Mouse (Mus musculus): ENCODE results near the gene Gm45213. TPM values are rescaled to one million over a fixed set of nuclear protein-coding genes. Genes with fewer than 3 reads are reported as not detected.

Gene Gm45213
- polyA plus RNA-seq (2015; fragmentation: Nextera tagmentation; extraction: Ambion mirVana) = not detected in 2 replicates

DNA sequence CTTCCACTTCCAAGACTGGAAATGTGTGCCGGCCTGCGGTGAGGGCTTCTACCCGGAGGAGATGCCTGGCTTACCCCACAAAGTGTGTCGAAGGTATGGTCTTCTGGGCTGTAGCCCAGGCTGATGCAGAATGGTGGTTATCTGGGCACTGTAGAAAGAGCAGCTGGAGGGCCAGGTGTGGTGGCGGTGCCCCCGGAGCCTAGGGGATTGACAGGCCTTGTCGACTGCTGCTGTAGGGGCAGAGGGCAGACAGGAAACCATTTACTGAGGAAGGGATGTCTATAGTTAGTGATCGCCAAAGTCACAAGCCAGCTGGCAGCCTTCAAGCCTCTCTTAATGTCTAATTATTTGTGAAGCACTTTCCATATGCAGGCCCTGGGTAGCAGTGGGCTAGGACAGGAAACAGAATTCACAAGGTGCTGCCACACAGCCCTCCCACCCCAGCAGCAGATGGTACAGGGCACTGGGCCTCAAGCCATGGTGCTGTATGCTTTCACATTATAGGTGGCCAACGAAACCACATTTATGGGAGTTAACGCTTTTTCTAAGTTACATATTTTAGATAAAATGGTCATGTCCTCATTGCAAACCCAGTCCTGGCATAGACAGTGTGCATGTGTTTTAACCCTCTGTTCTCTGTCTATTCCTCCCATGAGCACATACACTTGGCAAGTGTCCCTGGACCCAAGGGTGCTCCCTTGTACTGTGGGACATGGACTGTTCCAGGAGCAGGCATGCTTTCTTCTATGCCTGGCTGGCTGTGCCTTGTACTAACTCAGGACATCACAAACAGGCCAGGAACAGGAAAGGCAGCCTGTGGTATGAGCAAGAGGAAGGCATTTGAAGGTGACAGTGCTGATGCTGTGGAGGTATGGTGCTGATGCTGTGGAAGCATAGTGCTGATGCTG, at the start of gene Gm45213:
Gene Gm45213 (plus strand): TSS at position 51 of the 908 bp plus-strand sequence.
- Histone ChIP-seq H3K9me3 (ENCODE audit: control insufficient read depth, low read length) (no peaks in the 10 kb centered on the region), H3K9ac (ENCODE audit: low read length) (no peak within 1 kb of the TSS), H3K27me3 (ENCODE audit: control insufficient read depth, insufficient read depth, low read depth, low read length) (no peaks in the 10 kb centered on the region), H3K4me1 (replicated peaks; ENCODE audit: control insufficient read depth, insufficient read depth, low read length) (no peaks in the 10 kb centered on the region), H3K4me3 (ENCODE audit: low read length) (no peak within 1 kb of the TSS), H3K4me2 (ENCODE audit: low read depth, low read length) (no peak within 1 kb of the TSS), H3K36me3 (ENCODE audit: control insufficient read depth, insufficient read depth, low read length) (no peaks in the 10 kb centered on the region), H3K27ac (ENCODE audit: low read length) (no peak within 1 kb of the TSS)
- WGBS = 63% methylated on average over 10 of the region's 10 CpGs
- no peak for ATAC-seq (ENCODE audit: low read depth)

DNA sequence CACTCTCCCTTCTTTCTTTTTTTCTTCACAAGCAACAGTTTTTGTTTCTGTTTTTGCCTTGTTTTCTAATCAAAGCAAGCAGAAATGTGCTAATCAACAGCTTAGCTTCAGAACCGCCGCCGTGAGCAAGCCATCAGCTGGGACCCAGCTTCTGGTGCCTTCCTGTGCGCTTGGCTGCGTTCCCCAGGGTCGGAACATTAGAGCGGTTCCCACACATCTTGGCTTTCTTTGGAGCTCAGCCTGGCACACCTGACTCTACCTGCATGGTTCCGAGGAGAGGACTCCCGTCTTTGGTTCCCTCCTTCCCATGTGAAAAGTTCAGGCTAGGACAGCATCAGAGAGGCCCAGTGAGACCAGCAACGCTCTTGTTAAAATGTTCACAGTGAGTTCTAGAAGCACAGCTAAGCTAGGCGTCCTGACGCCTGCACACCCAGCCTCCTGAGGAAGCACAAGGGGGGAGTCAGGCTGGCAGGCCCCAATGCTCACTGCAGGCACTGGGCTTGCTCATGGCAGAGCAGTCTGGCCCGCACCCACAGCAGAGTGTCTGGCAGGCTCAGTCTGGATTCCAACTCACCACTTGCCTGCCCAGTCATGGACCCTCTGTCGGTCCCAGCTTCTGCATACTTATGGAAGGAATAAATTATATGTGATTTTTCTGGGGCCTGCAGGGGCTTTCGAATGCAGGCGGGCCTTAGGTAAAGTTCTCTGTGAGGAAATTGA, 42.2 kb upstream of the Gm45213 start:
- 0 out of 2 replicates have a peak overlapping the region, but pooled peaks have one; percentile 20 for H3K27ac ChIP-seq (ENCODE audit: low read length)
- no peak for ATAC-seq (ENCODE audit: low read depth)
- H3K27me3 ChIP-seq (ENCODE audit: control insufficient read depth, insufficient read depth, low read depth, low read length) = no peaks in the 10 kb centered on the region
- H3K4me2 ChIP-seq (ENCODE audit: low read depth, low read length) = no peak overlapping the region
- H3K9ac ChIP-seq (ENCODE audit: low read length) = no peak overlapping the region
- peaks cover 3% of the 10 kb centered on the region for H3K9me3 ChIP-seq (ENCODE audit: control insufficient read depth, low read length)
- 0 out of 2 replicates have a peak, but pooled peaks cover 3% of the 10 kb centered on the region for H3K36me3 ChIP-seq (ENCODE audit: control insufficient read depth, insufficient read depth, low read length)
- WGBS = 76% methylated on average over 16 of the region's 16 CpGs
- no peak overlapping the region for H3K4me3 ChIP-seq (ENCODE audit: low read length)
- H3K4me1 ChIP-seq (replicated peaks; ENCODE audit: control insufficient read depth, insufficient read depth, low read length) = no peaks in the 10 kb centered on the region; the same call in 1 of the 2 replicates

DNA sequence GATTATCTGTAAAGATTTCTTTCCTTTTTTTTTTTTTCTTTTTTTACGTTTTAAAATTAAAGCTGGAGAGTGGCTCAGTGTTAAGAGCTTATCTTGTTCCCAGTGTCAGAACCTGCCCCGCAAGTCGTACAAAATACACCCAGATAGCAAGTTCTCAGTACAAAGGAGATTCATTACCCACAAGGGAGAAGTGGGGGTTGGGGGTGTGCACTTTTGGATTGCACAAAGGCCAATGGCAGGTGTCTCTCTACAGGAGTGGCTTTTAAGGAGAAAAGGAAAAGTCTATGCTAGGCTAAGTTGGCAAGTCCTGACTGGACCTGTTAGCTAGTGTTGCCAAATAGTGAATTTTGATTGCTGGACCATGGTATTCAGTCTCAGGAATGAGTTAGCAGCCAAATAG, 41.6 kb upstream of the Gm45213 start:
- Histone ChIP-seq H3K27ac (ENCODE audit: low read length) (no peak overlapping the region), H3K9ac (ENCODE audit: low read length) (no peak overlapping the region)

DNA sequence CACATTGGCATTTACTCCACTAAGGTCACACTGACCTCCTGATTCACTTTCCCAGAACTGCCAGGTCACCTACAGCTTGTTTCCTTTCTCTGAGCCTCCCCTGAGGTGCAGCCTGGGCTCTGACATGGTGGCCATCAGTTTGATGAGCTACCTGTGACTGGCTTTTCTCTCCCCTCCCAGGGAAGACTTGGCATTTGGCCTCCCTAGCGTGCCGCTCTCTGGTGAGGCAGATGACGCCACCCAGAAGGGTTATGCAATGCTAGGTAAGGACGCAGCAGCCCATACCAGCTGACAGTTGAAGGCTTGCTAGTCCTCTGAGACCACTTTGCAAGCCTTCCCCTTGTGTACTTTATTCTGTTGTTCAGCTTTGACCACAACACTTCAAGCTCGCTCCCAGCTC, 40.0 kb upstream of the Gm45213 start:
- Histone ChIP-seq H3K4me1 (replicated peaks; ENCODE audit: control insufficient read depth, insufficient read depth, low read length) (no peaks in the 10 kb centered on the region; the same call in 1 of the 2 replicates), H3K9ac (ENCODE audit: low read length) (no peak overlapping the region), H3K27me3 (ENCODE audit: control insufficient read depth, insufficient read depth, low read depth, low read length) (no peaks in the 10 kb centered on the region), H3K9me3 (ENCODE audit: control insufficient read depth, low read length) (peaks cover 3% of the 10 kb centered on the region), H3K27ac (ENCODE audit: low read length) (no peak overlapping the region), H3K36me3 (ENCODE audit: control insufficient read depth, insufficient read depth, low read length) (0 out of 2 replicates have a peak, but pooled peaks cover 3% of the 10 kb centered on the region), H3K4me3 (ENCODE audit: low read length) (no peak overlapping the region), H3K4me2 (ENCODE audit: low read depth, low read length) (no peak overlapping the region)
- WGBS = 87% methylated on average over 5 of the region's 5 CpGs
- no peak for ATAC-seq (ENCODE audit: low read depth)

More for the DNA sequence above, 41.6 kb upstream of the Gm45213 start:
- H3K36me3 ChIP-seq (ENCODE audit: control insufficient read depth, insufficient read depth, low read length) = 0 out of 2 replicates have a peak, but pooled peaks cover 3% of the 10 kb centered on the region
- H3K27me3 ChIP-seq (ENCODE audit: control insufficient read depth, insufficient read depth, low read depth, low read length) = no peaks in the 10 kb centered on the region
- ATAC-seq (ENCODE audit: low read depth) = no peak
- H3K4me3 ChIP-seq (ENCODE audit: low read length) = no peak overlapping the region
- no peaks in the 10 kb centered on the region; the same call in 1 of the 2 replicates for H3K4me1 ChIP-seq (replicated peaks; ENCODE audit: control insufficient read depth, insufficient read depth, low read length)
- H3K4me2 ChIP-seq (ENCODE audit: low read depth, low read length) = no peak overlapping the region
- 39% methylated on average over 3 of the region's 3 CpGs for WGBS
- H3K9me3 ChIP-seq (ENCODE audit: control insufficient read depth, low read length) = peaks cover 3% of the 10 kb centered on the region

DNA sequence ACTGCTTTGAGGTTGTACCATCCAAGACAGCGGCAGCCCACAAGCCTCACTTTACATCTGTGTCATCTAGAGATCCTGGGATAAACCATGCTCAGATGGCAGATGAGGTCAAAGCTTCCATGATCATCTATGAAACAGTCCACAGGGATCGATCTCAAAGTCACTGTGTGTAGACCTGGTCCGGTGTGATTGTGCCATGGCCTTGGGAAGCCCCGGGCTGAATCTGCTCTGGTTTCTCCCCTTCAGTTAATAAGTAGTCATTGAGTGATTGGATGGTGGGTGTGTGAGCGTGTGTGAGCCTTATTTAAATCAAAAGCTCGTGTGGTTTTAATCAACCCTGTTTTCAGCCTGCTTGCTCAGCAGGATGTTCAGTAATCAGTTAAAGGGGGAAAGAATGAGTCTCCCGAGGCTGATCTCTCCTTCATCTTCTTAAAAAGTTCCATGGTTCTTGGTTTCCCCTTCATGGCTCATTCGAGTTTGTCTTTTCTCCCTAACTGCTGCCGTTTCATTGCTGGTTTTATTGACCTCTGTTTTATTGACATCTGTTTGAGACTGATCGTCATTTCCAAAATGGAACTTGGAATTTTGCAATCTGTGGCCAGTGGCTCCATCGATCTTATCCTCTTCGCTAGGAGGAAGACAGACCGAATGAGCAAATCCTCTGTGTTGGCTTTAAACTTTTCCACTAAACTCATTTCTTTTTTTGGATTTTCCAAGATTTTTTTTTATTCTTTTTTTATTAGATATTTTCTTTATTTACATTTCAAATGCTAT, 39.4 kb upstream of the Gm45213 start:
- Histone ChIP-seq H3K27me3 (ENCODE audit: control insufficient read depth, insufficient read depth, low read depth, low read length) (no peaks in the 10 kb centered on the region), H3K4me1 (replicated peaks; ENCODE audit: control insufficient read depth, insufficient read depth, low read length) (no peaks in the 10 kb centered on the region; the same call in 1 of the 2 replicates), H3K27ac (ENCODE audit: low read length) (no peak overlapping the region), H3K9me3 (ENCODE audit: control insufficient read depth, low read length) (peaks cover 3% of the 10 kb centered on the region), H3K4me2 (ENCODE audit: low read depth, low read length) (no peak overlapping the region), H3K4me3 (ENCODE audit: low read length) (no peak overlapping the region), H3K36me3 (ENCODE audit: control insufficient read depth, insufficient read depth, low read length) (0 out of 2 replicates have a peak, but pooled peaks cover 2% of the 10 kb centered on the region), H3K9ac (ENCODE audit: low read length) (no peak overlapping the region)
- ATAC-seq (ENCODE audit: low read depth) = no peak
- WGBS = 82% methylated on average over 13 of the region's 13 CpGs

DNA sequence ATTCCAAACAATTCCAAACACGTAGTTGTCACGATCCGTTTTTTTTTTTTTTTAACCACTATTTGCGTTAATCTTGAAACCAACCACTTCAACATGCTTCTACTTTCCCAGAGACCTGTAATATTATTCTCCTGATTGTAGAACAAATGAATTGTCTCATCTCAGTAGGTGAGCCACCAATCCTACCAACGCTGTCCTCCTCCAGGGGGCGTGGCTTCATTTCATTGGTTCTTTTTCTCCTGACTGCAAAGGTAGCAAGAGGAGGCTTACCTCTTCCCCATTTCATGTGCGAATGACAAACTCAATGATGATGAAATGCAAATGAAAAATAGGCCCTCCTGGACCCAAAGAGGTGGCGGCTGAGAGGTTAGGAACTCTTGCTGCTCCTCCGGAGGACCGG, 38.3 kb upstream of the Gm45213 start:
- Histone ChIP-seq H3K27ac (ENCODE audit: low read length) (no peak overlapping the region), H3K9me3 (ENCODE audit: control insufficient read depth, low read length) (no peaks in the 10 kb centered on the region), H3K4me1 (replicated peaks; ENCODE audit: control insufficient read depth, insufficient read depth, low read length) (no peaks in the 10 kb centered on the region; the same call in 1 of the 2 replicates), H3K36me3 (ENCODE audit: control insufficient read depth, insufficient read depth, low read length) (no peaks in the 10 kb centered on the region), H3K9ac (ENCODE audit: low read length) (no peak overlapping the region), H3K4me2 (ENCODE audit: low read depth, low read length) (no peak overlapping the region), H3K4me3 (ENCODE audit: low read length) (no peak overlapping the region), H3K27me3 (ENCODE audit: control insufficient read depth, insufficient read depth, low read depth, low read length) (no peaks in the 10 kb centered on the region)
- 70% methylated on average over 10 of the region's 10 CpGs for WGBS
- no peak for ATAC-seq (ENCODE audit: low read depth)

DNA sequence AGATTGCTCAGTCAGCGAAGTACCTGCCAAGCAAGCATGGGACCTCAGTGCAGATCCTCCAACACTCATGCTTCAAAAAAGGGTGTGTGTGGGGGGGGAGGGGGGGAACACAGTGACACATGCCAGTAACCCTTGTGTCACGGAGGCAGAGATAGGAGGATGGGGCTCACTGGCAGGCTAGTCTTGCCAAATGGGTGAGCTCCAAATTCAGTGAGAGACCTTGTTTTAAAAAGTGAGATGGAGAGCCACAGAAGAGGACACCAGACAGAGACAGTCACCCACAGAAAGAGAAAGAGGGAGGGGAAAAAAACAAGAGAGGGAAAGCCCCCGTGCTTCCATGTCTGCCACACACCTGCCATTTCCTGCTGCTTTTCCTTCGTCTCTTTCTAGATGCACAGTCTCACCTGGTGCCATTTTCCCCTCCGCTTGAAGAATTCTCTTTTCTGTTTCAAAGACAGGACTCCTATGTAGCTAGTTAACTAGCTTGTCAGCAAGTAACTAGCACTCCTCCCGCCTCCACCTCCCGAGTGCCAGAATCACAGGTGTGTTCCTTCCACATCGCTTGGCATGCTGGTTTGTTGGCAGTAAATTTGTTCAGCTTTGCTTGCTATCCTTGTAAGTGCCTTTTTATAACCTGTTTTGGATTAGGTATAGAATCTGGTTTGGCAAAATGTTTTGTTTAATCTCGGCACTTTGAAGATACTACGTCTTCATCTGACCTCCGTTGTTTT, 35.1 kb upstream of the Gm45213 start:
- Histone ChIP-seq H3K27me3 (ENCODE audit: control insufficient read depth, insufficient read depth, low read depth, low read length) (no peaks in the 10 kb centered on the region), H3K4me1 (replicated peaks; ENCODE audit: control insufficient read depth, insufficient read depth, low read length) (no peaks in the 10 kb centered on the region; the same call in 1 of the 2 replicates), H3K27ac (ENCODE audit: low read length) (no peak overlapping the region), H3K9ac (ENCODE audit: low read length) (no peak overlapping the region), H3K4me3 (ENCODE audit: low read length) (no peak overlapping the region), H3K36me3 (ENCODE audit: control insufficient read depth, insufficient read depth, low read length) (no peaks in the 10 kb centered on the region), H3K9me3 (ENCODE audit: control insufficient read depth, low read length) (no peaks in the 10 kb centered on the region), H3K4me2 (ENCODE audit: low read depth, low read length) (no peak overlapping the region)
- WGBS = 68% methylated on average over 11 of the region's 11 CpGs
- no peak for ATAC-seq (ENCODE audit: low read depth)

DNA sequence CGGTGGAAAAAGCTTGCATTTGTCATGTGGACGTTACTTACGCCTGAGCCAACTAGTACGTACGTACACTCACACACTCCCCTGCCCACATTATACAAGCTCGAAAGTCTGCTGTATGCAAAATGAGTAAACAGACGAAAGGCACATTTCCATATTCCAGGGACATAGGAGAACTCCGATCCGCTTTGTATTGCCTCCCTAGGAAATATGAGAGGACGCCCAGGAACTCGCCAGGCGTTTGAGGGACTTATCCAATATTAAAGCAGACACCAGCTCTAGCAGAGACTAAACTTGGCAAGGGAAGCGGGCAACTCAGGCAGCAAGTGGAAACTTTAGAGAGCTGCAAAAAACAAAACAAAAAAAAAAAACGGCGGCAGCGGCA, 34.5 kb upstream of the Gm45213 start:
- no peak overlapping the region for H3K4me3 ChIP-seq (ENCODE audit: low read length)
- H3K9ac ChIP-seq (ENCODE audit: low read length) = no peak overlapping the region
- ATAC-seq (ENCODE audit: low read depth) = no peak
- WGBS = 60% methylated on average over 16 of the region's 16 CpGs
- H3K4me1 ChIP-seq (replicated peaks; ENCODE audit: control insufficient read depth, insufficient read depth, low read length) = no peaks in the 10 kb centered on the region; the same call in 1 of the 2 replicates
- no peak overlapping the region for H3K4me2 ChIP-seq (ENCODE audit: low read depth, low read length)
- no peaks in the 10 kb centered on the region for H3K9me3 ChIP-seq (ENCODE audit: control insufficient read depth, low read length)
- H3K27me3 ChIP-seq (ENCODE audit: control insufficient read depth, insufficient read depth, low read depth, low read length) = no peaks in the 10 kb centered on the region
- H3K36me3 ChIP-seq (ENCODE audit: control insufficient read depth, insufficient read depth, low read length) = no peaks in the 10 kb centered on the region
- no peak overlapping the region for H3K27ac ChIP-seq (ENCODE audit: low read length)
